Mouse (Mus musculus) lung, embryonic 14.5 days (tissue): ENCODE data around the gene Fgfr2. TPM values are rescaled to one million over a fixed set of nuclear protein-coding genes. Genes with fewer than 3 reads are reported as not detected.

Experiments used
- ATAC-seq: fragments of 200-750 bp; cut with Nextera tagmentation; 2 replicates; pipeline ENCODE4 v1.8.0; 2017; ENCODE audit warnings: mild to moderate bottlenecking, moderate TSS enrichment, moderate library complexity; ENCODE audit not compliant: insufficient read depth
- DNase-seq: peaks from one replicate; pipeline ENCODE4 v3.0.0-alpha.2; 2015
- H3K27ac ChIP-seq: fragments of 300-500 bp; sonication (generic); 2 replicates; pipeline ENCODE4 v1.5.1; 2014; ENCODE audit warnings: low read depth, mild to moderate bottlenecking, moderate library complexity
- H3K27me3 ChIP-seq: fragments of 300-500 bp; sonication (generic); 2 replicates; pipeline ENCODE4 v1.6.1; 2014; ENCODE audit warnings: low read length, control low read depth; ENCODE audit not compliant: insufficient read depth
- H3K36me3 ChIP-seq: fragments of 300-500 bp; sonication (generic); 2 replicates; pipeline ENCODE4 v1.6.1; 2014; ENCODE audit warnings: control low read depth; ENCODE audit not compliant: insufficient read depth
- H3K4me1 ChIP-seq: fragments of 300-500 bp; sonication (generic); 2 replicates; pipeline ENCODE4 v1.6.1; 2014; ENCODE audit warnings: antibody characterized with exemption, control low read depth; ENCODE audit not compliant: insufficient read depth
- H3K4me2 ChIP-seq: fragments of 300-500 bp; sonication (generic); 2 replicates; pipeline ENCODE4 v1.6.1; 2014; ENCODE audit warnings: mild to moderate bottlenecking
- H3K4me3 ChIP-seq: fragments of 300-500 bp; sonication (generic); 2 replicates; pipeline ENCODE4 v1.5.1; 2014; ENCODE audit warnings: low read depth, low read length
- H3K9ac ChIP-seq: fragments of 300-500 bp; sonication (generic); 2 replicates; pipeline ENCODE4 v1.6.1; 2014
- H3K9me3 ChIP-seq: fragments of 300-500 bp; sonication (generic); 2 replicates; pipeline ENCODE4 v1.6.1; 2016; ENCODE audit warnings: low read depth, low read length, control low read depth
- CTCF ChIP-seq: IDR thresholded peaks from 2 replicates; pipeline ENCODE4 v1.5.1; 2016; ENCODE audit warnings: antibody characterized with exemption, low read depth
- WGBS: fragments of 180-500 bp; shearing (Covaris S2); extraction: QIAGEN DNeasy Blood & Tissue Kit; methylation state at CpG from one replicate; pipeline ENCODE4 v1.1.7; 2014; 5-methylcytosine and 5-hydroxymethylcytosine counted together
- polyA plus RNA-seq: library from polyadenylated mRNA; unstranded; fragments of >200 nt; fragmentation: Nextera tagmentation; extraction: Ambion mirVana; gene quantifications from 2 replicates; pipeline ENCODE4 v1.2.1, GENCODE M21; 2014

Fgfr2 gene
- polyA plus RNA-seq, 1 experiment from 2014 or later = 179 TPM

DNA sequence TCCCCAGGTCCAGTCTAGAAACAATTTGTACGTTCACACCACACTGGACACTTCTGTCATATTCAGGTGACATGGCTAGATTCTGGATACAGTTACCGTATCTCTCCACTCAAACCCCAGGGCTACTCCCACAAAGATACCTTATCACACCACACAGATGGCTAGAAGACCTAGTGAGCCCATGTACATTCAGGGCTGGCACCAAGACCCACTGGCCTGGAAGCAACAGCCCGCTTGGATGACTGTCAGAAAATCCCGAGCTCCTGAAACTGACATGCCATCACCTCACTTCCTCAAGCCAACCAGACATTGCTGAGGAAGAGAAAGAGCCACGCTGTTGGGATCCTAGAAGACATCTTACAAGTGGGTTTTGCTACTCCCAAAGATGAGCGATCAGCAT, 384.3 kb downstream of the Fgfr2 start:
- Histone ChIP-seq H3K9ac (no peak overlapping the region), H3K9me3 (no peaks in the 10 kb centered on the region), H3K27me3 (no peaks in the 10 kb centered on the region), H3K27ac (no peak overlapping the region), H3K36me3 (0 out of 2 replicates have a peak, but pooled peaks cover 6% of the 10 kb centered on the region), H3K4me3 (no peak overlapping the region), H3K4me1 (peaks cover 7% of the 10 kb centered on the region), H3K4me2 (no peak overlapping the region)
- no peak for DNase-seq
- ATAC-seq = no peak
- WGBS = 88% methylated on average over 6 of the region's 6 CpGs
- no peak for TF ChIP-seq CTCF

- TF ChIP-seq CTCF = no peak
- Histone ChIP-seq H3K4me2 (no peak overlapping the region), H3K9me3 (no peaks in the 10 kb centered on the region), H3K4me3 (no peak overlapping the region), H3K4me1 (peaks cover 9% of the 10 kb centered on the region), H3K27ac (peak overlapping the region; percentile 83), H3K27me3 (no peaks in the 10 kb centered on the region), H3K36me3 (0 out of 2 replicates have a peak, but pooled peaks cover 3% of the 10 kb centered on the region), H3K9ac (no peak overlapping the region)
- DNase-seq = peak; percentile 63
- ATAC-seq = peak; percentile 42; the same call in 1 of the 2 replicates
- WGBS = 50% methylated on average over 17 of the region's 17 CpGs
Measured at GRCm38 (mm10) chr7:132736099-132736862, 386.9 kb downstream of the Fgfr2 start.

GRCm38 (mm10) chr7:132735145-132735544, 388.0 kb downstream of the Fgfr2 start:
- TF ChIP-seq CTCF = peak; percentile 69
- 29% methylated on average over 5 of the region's 5 CpGs for WGBS

GRCm38 (mm10) chr7:132734222-132734621, 388.9 kb downstream of the Fgfr2 start:
- TF ChIP-seq CTCF = no peak
- H3K4me3 ChIP-seq = no peak overlapping the region
- DNase-seq (no peak), ATAC-seq (no peak)
- H3K36me3 ChIP-seq = no peaks in the 10 kb centered on the region
- WGBS = 71% methylated on average over 9 of the region's 9 CpGs
- no peaks in the 10 kb centered on the region for H3K9me3 ChIP-seq
- H3K4me1 ChIP-seq = peaks cover 9% of the 10 kb centered on the region
- H3K27me3 ChIP-seq = no peaks in the 10 kb centered on the region
- H3K4me2 ChIP-seq = no peak overlapping the region
- H3K27ac ChIP-seq = no peak overlapping the region
- H3K9ac ChIP-seq = no peak overlapping the region

More at GRCm38 (mm10) chr7:132735145-132735544, 388.0 kb downstream of the Fgfr2 start:
- Histone ChIP-seq H3K4me1 (peaks cover 9% of the 10 kb centered on the region), H3K27me3 (no peaks in the 10 kb centered on the region), H3K9me3 (no peaks in the 10 kb centered on the region), H3K4me2 (no peak overlapping the region), H3K9ac (no peak overlapping the region), H3K36me3 (no peaks in the 10 kb centered on the region), H3K4me3 (no peak overlapping the region), H3K27ac (peak overlapping the region; percentile 83; the same call in 1 of the 2 replicates)
- DNase-seq (peak; percentile 71), ATAC-seq (peak; percentile 48)

- no peak overlapping the region for H3K4me2 ChIP-seq
- TF ChIP-seq CTCF = no peak
- WGBS = 82% methylated on average over 6 of the region's 6 CpGs
Measured at GRCm38 (mm10) chr7:132733521-132733920, 389.6 kb downstream of the Fgfr2 start.

GRCm38 (mm10) chr7:132732136-132732789, 390.9 kb downstream of the Fgfr2 start:
- Histone ChIP-seq H3K4me1 (peaks cover 9% of the 10 kb centered on the region), H3K4me2 (no peak overlapping the region), H3K4me3 (no peak overlapping the region), H3K9me3 (no peaks in the 10 kb centered on the region), H3K27me3 (no peaks in the 10 kb centered on the region), H3K27ac (no peak overlapping the region), H3K9ac (no peak overlapping the region), H3K36me3 (0 out of 2 replicates have a peak, but pooled peaks cover 3% of the 10 kb centered on the region)
- DNase-seq (no peak), ATAC-seq (no peak)
- TF ChIP-seq CTCF = no peak
- WGBS = 82% methylated on average over 6 of the region's 6 CpGs

More at GRCm38 (mm10) chr7:132733521-132733920, 389.6 kb downstream of the Fgfr2 start:
- Histone ChIP-seq H3K4me1 (peaks cover 9% of the 10 kb centered on the region), H3K27me3 (no peaks in the 10 kb centered on the region), H3K27ac (no peak overlapping the region), H3K36me3 (no peaks in the 10 kb centered on the region), H3K9ac (no peak overlapping the region), H3K4me3 (no peak overlapping the region), H3K9me3 (no peaks in the 10 kb centered on the region)
- ATAC-seq (no peak), DNase-seq (no peak)

DNA sequence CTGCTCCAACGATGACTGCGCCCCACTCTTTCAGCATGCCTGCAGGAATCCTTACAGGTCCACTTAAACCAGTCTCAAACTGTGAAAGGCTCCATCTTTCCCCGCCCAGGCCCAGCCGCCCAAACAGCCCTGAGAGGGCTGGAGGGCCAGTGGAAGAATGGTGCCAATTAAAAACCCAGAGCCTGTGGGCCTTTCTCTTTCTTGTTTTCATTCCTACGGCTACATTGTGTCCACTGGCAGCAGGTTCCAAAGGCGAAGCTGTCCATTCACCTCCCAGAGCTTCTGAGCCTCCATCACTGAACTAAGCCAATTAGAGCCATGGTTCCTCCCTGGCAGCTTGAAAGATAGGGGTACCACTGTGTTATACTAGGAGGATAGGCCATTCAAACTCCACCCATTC, 391.6 kb downstream of the Fgfr2 start:
- Histone ChIP-seq H3K4me1 (peaks cover 9% of the 10 kb centered on the region), H3K27me3 (no peaks in the 10 kb centered on the region), H3K4me3 (no peak overlapping the region), H3K36me3 (0 out of 2 replicates have a peak, but pooled peaks cover 3% of the 10 kb centered on the region), H3K27ac (peak overlapping the region; percentile 58; the same call in 1 of the 2 replicates), H3K4me2 (no peak overlapping the region), H3K9ac (no peak overlapping the region; the same call in 1 of the 2 replicates), H3K9me3 (no peaks in the 10 kb centered on the region)
- no peak for ATAC-seq
- DNase-seq = no peak
- TF ChIP-seq CTCF = no peak
- WGBS = 72% methylated on average over 6 of the region's 6 CpGs
